Mouse (Mus musculus): Measurements from ENCODE around the gene 4930556J24Rik.

4930556J24Rik gene

GRCm38 (mm10) chr11:3936318-3936717, 40.3 kb downstream of the 4930556J24Rik start:
- no peak for TF ChIP-seq GATA4 (IDR thresholded peaks at IDR 0.05; ENCODE audit: insufficient replicate concordance, low read length)

- TF ChIP-seq GATA4 (IDR thresholded peaks at IDR 0.05; ENCODE audit: insufficient replicate concordance, low read length): no peak
These were observed 41.4 kb downstream of the 4930556J24Rik start for GRCm38 (mm10) chr11:3935135-3935534.

GRCm38 (mm10) chr11:3933756-3934285, 42.8 kb downstream of the 4930556J24Rik start:
- no peak for TF ChIP-seq GATA4 (IDR thresholded peaks at IDR 0.05; ENCODE audit: insufficient replicate concordance, low read length)

GRCm38 (mm10) chr11:3931511-3932211, 44.9 kb downstream of the 4930556J24Rik start, which contains the start of gene Tcn2:
Tcn2 (minus strand) TSS chr11:3932159.
- TF ChIP-seq GATA4 (IDR thresholded peaks at IDR 0.05; ENCODE audit: insufficient replicate concordance, low read length): peak; percentile 89

- no peak for TF ChIP-seq GATA4 (IDR thresholded peaks at IDR 0.05; ENCODE audit: insufficient replicate concordance, low read length)
These were observed 45.6 kb downstream of the 4930556J24Rik start for GRCm38 (mm10) chr11:3930931-3931330.

- TF ChIP-seq GATA4 (IDR thresholded peaks at IDR 0.05; ENCODE audit: insufficient replicate concordance, low read length): no peak
These were observed 46.6 kb downstream of the 4930556J24Rik start for GRCm38 (mm10) chr11:3930019-3930418.

- no peak for TF ChIP-seq GATA4 (IDR thresholded peaks at IDR 0.05; ENCODE audit: insufficient replicate concordance, low read length)
These were observed 50.7 kb downstream of the 4930556J24Rik start for GRCm38 (mm10) chr11:3925916-3926315.

DNA sequence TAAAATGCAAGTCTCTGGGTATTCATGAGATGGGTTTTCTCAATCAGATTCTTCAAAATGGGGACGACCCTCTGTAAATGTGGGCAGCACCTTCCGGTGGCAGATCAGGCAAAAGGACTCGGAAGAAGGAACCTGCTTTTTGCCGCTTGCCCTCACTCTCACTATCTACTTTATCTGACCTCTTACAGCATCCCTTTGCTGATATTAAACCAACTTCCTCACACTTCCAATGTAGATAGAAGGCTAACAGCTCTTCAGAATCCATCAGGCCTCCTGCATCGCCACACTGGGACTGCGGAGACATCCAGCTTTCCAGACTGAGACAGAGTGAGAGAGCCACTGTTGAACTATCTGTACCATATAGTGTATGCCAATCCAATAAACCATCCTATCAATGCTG, 53.8 kb downstream of the 4930556J24Rik start:
- no peak for TF ChIP-seq GATA4 (IDR thresholded peaks at IDR 0.05; ENCODE audit: insufficient replicate concordance, low read length)

DNA sequence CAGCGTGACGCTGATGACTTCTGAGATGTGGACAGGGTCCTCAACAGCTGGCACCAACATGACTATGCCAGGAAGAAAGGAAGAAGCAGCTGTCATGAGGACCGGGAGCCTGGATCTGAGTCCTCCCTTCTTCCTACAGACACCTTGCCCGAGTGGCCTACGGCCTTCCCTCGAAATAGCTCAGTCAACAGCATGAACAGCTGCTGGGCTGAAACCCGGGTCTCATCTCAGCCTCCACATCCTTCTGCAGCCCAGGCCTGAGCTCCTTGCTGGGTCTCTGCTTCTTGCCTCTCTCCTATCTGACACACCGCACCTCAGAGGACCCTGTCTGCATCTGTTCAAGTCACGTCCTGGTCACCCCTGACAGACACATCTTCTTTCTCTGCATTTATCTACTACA, 54.5 kb downstream of the 4930556J24Rik start:
- TF ChIP-seq GATA4 (IDR thresholded peaks at IDR 0.05; ENCODE audit: insufficient replicate concordance, low read length): no peak

GRCm38 (mm10) chr11:3921281-3921850, 55.2 kb downstream of the 4930556J24Rik start:
- no peak for TF ChIP-seq GATA4 (IDR thresholded peaks at IDR 0.05; ENCODE audit: insufficient replicate concordance, low read length)

DNA sequence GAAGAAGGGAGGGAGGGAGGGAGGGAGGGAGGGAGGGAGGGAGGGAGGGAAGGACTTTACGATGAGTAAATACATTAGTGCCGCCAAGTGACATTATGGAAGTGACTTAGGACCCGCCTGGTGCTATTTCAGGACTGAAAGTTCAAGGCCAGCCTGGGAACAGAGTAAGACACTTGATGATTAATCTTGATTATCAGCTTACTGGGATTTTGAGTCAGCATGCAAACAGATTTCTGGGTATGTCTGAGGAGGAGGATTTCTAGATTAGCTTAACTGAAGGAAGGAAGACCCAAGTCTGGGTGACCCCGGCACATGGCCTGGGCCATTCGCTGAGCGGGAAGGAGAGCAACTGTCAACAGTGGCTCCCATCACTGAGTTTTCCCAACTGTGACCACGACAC, 56.1 kb downstream of the 4930556J24Rik start:
- no peak for TF ChIP-seq GATA4 (IDR thresholded peaks at IDR 0.05; ENCODE audit: insufficient replicate concordance, low read length)

- TF ChIP-seq GATA4 (IDR thresholded peaks at IDR 0.05; ENCODE audit: insufficient replicate concordance, low read length): no peak
These were observed 57.8 kb downstream of the 4930556J24Rik start for GRCm38 (mm10) chr11:3918738-3919137.

DNA sequence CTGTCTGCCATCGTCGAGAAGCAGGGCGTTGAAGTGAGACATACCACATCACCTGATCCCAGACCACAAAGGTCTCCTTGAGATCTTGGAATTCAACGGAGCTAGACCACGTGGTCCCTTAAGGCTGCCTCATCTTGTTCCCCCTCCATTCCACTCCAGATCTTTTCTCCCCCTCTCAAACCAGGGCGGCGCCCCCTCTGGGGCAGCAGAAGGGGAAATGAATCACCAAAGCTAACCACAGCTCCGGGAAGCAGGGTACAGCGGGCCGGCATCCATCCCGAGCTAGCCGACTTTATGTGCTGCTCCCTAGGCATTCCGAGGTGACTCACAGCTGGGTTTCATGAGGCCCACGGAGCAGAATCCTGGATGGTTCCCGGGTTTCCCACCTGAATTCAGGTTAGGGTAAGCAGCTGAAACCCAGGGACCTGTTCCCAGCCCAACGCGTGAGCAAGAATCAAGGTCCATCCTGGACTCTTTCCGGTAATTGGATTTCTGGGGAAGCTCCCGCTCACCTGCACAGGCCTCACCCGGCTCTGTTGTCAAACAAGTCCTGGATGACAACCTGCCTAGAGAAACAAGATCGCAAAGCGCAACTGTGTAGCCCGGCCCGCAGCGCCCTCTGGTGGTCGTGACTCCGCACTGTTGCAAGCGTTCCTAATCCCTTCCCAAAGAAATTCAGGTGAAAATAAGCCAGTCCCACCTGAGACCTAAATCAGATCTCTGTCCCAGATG, 62.3 kb downstream of the 4930556J24Rik start, which contains the start of gene Slc35e4:
TSS of gene Slc35e4 (minus strand) at position 556 of the 732 bp plus-strand sequence.
- TF ChIP-seq GATA4 (IDR thresholded peaks at IDR 0.05; ENCODE audit: insufficient replicate concordance, low read length): no peak

DNA sequence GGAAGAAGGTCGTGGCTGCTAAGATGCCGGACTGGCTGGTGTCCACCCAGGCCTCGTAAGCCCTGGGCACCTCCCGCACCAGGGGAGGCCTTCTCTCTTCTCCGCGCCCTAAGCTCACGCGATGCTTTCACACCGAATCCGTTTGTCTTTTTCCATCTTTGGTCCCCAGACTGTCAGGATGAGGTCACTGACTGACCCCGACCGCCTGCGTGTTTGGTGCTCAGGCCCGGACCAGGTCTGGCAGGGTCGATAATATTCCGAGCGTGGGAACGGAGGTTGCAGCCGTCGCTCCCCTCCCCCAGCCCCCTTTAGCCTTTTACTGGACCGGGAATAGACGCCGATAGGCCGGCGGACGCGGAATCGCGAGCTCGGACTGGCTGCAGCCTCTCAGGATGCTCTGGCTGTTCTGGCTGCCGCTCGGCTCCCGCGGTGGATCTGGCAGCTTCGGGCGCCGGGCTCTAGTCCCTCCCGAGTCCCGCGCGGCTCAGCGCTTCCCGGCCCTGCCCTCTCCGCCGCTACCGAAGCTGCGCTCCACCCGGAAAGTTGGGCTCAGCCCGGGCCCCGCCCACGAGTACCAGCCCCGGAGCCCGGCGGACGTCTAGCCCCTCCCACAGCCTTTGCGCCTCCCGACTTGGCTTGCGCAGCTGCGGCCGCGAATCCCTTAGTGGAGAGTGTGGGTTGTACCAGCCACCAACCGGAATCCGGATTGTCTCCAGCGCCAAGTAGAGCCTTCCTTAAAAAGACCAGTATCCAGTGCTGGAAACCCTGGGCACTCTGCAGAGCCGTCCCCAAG, 63.1 kb downstream of the 4930556J24Rik start:
- TF ChIP-seq GATA4 (IDR thresholded peaks at IDR 0.05; ENCODE audit: insufficient replicate concordance, low read length): no peak

- TF ChIP-seq GATA4 (IDR thresholded peaks at IDR 0.05; ENCODE audit: insufficient replicate concordance, low read length): no peak
These were observed 63.7 kb downstream of the 4930556J24Rik start for GRCm38 (mm10) chr11:3912875-3913271.

Data from liver, adult (tissue).